Mouse (Mus musculus): Measurements from ENCODE around the gene Acads.
"Not testable (repeated sequence)": the region's sequence is repeated elsewhere in the genome, so short reads cannot be mapped to it uniquely, and the experiment has no call there.

The Acads gene

DNA sequence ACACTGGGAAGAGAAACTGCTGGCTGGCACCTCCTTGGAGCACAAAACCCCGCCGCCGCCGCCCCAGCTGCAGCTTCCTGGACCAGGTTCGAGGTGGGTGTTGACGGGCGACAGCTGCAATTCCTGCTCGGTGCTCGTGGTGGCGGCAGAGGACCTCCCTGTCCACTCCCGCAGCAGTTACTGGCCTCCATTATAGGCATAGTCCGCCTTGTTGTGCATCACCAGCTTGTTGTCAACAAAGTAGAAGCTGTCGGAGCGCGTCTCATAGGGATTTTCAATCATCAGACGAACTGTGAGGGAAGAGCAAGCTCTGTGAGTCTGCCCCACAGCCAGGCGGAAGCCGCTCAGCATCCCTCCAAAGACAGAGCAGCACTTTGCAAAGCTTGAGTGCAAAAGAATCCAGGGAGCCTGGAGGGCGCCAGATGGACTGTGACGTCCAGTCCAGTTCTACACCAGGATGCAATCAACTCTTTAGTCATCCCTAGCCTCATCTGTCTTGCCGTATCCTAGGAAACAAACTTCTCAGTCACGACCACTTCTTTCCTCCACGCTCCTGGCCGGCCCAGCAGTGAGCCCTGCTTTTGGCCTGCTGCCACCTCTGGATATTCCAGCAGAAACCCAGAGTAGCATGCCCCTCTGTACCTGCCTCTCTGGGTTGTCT is 6.2 kb upstream of the Acads start:
- DNase-seq (ENCODE audit: low read depth, low spot score), result peak; percentile 82

DNA sequence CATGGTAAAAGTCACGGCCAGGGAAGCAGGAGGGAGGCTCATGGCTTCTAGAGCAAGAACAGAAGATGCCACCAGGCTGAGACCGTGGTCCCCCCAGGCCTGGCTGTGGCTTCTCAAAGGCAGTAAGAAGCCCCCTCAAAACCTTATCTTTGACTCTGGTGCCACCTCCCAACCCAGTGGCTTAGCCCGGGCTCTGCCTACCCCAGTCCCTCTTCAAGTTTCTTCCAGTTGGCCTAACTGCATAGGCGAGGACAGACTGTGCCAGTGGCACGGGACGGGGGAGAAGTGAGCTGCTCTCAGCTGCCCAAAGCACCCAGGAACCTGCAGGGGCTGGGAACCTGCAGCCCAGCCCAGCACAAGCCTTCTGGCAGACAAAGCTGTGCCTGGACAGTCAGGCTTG is 5.5 kb upstream of the Acads start:
- DNase-seq (ENCODE audit: low read depth, low spot score), result no peak

DNA sequence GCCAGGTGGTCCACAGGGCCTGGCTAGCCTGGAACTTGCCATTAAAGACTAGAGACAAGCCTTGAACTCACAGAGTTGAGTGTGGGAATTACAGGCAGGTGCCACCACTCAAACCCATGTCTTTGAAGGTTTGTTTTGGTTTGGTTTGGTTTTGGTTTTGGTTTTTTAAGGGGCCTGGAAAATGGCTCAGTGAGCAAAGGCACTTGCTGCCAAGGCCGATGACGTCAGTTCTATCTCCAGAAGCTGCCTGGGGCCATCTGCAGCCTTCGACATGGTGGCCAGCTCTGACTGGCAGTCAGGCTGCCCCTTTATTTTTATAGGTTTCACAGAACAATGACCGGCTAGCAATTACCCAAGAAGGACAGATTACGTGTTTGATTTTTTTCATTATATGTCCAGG is 1.8 kb upstream of the Acads start:
- DNase-seq (ENCODE audit: low read depth, low spot score), result no peak

DNA sequence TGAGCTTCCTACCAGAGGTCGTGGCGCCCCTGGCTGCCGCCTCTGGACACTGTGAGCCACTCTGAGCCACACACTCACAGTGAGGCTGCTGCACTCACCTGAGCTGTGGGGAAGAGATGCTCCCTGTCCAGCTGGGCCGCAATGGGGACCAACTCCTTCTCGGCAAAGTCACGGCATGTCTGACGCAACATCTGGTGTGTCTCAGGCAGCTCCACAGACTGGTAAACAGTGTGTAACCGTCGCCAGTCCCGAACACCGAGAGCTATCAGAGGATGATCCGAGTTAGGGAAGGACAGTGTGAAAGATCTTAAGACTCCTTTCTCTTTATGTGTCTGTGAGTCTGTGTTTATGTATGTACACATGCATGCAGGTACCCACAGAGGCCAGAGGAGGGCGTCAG is 1.7 kb downstream of the Acads start:
- DNase-seq (ENCODE audit: low read depth, low spot score), result no peak

DNA sequence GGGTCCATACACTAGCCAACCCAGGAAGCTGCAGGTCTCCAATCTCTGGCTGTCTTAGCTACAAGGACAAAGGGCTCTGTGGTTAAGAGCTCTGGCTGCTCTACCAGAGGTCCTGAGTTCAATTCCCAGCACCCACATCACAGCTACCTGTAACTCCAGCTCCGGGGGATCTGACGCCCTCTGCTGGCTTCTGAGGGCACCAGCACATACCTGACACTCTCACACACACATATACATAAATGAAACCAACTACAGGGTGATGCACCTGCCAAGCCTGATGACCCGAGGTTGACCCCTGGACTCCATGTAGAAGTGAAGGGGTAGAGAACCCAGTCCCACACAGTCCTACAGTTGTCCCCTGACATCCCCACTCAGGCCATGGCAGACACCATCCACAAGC is 2.7 kb downstream of the Acads start:
- DNase-seq (ENCODE audit: low read depth, low spot score), result no peak

DNA sequence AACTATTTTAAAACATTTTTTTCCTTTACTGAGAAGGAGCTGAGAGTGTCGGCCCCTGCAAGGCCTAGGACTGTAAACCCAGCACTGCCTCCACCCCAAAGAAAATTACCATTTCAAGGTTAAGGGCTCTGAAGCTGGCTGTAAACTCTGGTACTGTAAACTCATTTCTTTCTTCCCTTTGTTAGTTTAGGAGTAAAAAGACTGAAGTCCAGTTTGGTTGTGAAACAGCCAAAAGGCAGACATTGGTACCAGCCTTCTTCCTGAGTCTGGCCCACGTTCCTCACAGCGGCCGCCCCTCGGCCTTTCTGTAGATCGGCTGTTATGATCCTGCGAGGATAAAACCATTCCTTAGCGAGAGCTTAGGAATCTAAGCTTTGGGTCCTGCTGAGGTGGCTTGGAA is 4.6 kb downstream of the Acads start:
- no peak for DNase-seq (ENCODE audit: low read depth, low spot score)

DNA sequence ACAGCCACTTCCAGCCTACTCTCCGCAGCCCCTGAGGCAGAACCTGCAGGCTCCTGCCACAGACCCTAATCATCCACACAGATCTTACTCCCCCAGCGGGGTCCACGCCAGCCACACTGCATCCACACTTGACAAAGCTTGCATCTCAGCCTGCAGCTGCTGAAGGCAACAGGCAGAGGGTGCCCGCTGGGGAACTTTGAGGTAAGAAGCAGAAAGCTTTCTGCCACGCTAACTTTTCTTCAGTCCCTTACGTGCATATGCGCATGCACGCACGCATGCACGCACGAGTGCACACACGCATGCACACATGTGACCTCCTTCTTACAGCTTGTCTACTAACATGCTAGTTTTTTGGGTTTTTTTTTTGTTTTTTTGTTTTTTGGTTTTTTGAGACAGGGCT is 5.9 kb downstream of the Acads start:
- DNase-seq (ENCODE audit: low read depth, low spot score), result no peak

DNA sequence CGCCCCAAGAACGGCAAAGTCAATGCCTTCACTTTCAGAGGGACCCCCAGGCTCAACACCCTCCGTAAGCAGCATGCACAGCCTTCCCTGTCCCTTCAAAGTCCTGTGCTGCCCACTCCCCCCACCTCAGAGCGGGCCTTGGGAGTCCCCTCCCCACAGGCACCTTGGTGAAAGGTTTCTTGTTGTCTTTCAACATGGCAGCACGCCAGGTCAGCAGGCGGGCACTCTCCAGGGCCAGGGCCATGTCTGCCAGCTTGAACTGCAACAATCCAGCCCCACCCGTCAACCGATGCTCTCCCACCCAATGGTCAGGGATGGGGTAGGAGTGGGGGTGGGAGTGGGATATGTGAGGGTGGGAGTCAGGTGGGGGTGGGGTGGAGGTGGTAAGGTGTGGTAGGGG is 8.0 kb downstream of the Acads start:
- no peak for DNase-seq (ENCODE audit: low read depth, low spot score)

DNA sequence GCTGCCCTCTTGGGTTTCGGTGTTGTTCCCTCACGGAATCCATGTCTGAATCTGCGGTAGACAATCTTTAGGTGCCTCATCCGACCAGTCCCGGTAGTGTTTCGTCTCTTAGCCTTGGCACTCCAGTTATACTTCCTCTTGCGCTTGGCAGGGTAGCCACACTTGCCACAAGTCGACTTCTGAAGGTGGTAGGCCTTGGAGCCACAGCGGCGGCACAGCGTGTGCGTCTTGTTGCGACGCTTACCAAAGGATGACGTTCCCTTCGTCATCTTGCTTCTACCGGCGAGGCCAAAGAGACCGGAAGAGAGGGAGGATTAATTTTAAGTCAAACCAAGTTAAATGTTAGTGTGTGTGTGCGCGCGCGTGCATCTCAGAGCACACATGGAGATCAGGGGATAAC is 15.9 kb downstream of the Acads start:
- not testable (repeated sequence) for DNase-seq (ENCODE audit: low read depth, low spot score)

DNA sequence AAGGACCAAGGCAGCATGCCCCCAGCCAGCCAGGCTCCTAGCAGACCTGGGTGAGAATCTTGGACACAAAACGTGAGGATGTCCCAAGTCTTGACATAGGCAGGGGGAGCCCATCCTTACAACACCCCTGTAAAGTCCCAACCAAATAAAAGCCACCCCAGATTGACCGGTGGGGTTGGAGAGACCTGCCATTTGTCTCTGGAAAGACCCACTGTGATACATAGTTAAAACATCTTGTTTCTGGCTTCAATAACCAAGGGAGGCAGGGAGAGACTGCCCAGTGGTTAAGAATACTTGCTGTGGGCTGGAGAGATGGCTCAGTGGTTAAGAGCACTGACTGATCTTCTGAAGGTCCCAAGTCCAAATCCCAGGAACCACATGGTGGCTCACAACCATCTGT is 16.9 kb downstream of the Acads start:
- no peak for DNase-seq (ENCODE audit: low read depth, low spot score)

DNA sequence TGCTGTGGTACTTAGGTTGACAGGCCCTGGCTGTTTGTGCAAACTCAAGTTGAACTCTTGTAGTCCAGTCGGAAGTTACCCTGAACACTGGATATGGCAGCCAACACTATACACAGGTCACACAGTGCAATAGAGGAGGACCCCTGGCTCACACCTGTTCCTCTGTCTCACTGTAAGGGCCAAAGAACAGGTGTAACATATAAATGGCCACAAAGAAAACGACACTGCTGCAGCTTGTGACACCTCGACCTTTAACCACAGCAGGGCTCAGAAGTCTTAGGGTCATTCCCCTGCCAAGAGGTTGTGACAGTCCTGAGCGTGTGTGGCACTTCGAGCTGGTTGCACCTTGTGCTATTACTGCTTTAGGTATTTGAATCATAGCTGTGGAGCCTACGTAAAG is 18.7 kb downstream of the Acads start:
- no peak for DNase-seq (ENCODE audit: low read depth, low spot score)

DNA sequence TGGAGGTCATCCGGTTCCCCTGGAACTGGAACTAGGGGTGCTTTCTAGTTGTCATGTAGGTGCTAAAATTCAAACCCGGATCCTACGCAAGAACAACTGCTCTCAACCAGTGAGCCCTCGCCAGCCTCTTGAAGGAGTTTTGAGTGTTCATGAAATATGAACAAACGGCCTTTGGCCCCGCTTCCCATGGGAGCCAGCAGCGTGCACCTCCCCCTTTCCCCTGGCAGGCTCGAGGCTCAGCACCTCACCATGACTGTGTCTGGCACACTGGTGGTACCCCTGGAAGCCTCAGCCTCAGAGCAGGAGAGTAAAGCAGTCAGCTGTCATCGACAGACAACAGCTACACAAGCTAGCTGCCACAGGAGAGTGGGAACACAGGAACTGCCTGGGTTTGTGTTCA is 19.2 kb downstream of the Acads start:
- DNase-seq (ENCODE audit: low read depth, low spot score), result no peak

DNA sequence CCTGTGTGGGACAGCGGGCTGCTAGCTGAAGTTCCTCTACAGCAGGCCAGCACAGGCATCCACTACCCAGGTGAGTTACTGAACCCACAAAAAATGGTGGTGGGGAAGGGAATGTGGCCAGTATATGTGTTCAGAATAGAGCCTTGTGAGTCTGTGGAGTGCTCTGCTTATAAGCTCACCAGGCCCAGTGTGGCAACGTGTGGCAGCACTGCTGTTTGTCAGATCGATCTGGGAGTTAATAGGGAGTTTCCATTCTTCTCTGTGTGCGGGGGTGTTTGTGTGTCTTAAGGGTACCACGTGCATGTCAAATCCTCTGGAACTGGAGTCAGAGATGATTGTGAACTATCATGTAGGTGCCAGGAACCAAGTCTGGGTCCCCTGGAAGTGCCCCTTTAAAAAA is 19.6 kb downstream of the Acads start:
- DNase-seq (ENCODE audit: low read depth, low spot score), result no peak

DNA sequence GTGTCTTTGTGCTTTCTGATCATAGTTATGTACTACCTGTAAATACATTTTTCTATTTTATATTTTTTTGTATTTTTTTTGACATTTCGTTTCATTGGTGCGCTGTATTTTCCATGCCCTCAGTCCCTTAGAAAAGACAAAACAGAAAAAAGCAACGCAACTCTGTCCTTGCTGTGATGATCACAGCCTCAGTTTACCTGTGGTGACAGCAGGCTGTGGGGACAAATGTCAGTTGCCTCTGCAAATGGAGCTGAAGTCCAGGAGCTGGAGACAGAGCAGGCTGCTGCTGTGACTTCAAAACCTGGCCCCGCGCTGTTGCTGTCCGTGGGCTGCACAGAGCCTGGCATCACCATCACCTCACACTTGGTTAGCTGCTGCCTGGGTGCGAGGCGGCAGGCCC is 21.0 kb downstream of the Acads start, which contains the start of gene Gm10401:
Gene Gm10401, minus strand, starts transcription at position 101 of the 400 bp plus-strand sequence.
- DNase-seq (ENCODE audit: low read depth, low spot score), result no peak

DNA sequence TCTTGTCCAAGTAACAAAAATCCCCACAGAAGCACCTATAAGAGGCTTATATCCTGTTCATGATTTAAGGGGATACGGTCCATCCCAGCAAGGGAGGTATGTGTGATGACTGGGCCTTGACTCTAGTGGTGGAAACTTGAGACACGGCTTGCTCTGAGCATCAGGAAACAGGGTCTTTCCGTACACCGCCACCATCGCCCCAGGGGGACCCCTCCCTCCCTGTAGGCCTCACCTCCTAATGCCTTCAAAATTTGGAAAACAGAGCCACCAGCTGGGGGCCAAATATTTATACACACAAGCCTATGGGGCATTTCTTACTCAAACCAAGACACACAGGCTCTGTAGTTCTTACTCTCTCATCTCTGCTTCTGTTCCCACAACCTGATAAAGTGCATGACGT is 27.4 kb downstream of the Acads start:
- no peak for DNase-seq (ENCODE audit: low read depth, low spot score)

DNA sequence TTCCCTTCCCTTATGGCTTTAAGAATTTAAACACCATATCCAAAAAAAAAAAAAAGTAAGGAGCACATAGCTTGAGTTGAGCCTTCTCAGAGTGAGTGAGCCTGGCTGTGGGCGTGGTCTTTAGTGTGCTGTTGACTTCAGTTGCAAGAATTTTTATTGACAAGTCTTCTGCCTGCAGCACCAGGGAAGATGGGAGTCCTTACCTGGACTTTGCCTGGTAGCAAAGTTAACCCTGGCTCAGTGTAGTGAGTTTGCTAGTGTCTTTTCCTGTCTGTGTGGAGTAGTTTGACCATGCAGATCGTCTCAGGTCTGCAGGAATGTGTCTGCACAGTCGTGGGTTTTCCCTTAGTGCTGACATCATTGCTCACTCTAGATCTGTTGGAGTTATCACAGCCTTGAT is 28.1 kb downstream of the Acads start:
- no peak for DNase-seq (ENCODE audit: low read depth, low spot score)

DNA sequence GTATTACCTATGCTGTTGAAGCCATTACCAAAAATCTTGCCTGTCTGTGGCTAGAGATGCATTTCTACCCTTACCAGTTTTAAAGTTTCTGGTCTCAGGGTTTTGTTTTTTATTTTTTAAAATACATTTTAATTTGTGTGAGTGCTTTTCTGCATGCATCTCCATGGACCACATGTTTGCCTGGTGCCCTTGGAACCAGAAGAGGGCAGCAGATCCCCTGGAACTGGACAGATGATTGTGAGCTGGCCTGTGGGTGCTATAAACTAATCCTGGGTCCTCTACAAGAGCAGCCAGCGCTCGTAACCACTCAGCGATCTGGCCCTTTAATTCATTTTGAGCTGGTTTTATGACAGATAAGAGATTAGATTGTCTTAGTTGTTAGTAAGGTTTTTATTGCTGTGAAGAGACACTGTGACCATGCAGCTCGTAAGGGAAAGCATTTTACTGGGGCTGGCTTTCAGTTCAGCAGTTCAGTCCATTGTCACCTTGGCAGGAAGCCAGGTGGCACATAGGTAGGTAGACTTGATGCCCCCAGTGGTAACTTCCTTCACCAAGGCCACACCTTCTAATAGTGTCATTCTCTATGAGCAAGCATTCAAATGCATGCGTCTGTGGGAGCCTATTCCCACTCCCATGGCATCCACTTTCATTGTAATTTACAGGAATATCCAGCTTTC is 29.4 kb downstream of the Acads start:
- no peak for DNase-seq (ENCODE audit: low read depth, low spot score)

DNA sequence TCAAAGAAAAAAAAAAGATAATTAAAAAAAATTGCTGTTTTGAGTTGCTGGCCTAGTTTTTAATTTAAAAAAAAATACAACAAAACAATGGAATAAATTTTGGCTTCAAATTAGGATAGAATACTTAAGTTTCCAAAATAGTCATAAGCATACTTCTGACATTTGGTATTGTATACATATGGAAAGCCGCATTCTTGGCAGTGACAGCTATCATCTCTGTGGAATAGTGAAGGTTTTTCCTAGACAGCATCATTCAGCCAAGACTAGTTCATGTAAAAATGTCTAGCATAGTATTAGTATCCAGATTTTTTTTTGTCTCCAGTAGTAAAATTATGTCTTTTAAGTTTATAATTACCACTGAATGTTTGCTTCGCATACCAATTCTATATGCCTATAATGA is 33.5 kb downstream of the Acads start:
- no peak for DNase-seq (ENCODE audit: low read depth, low spot score)

DNA sequence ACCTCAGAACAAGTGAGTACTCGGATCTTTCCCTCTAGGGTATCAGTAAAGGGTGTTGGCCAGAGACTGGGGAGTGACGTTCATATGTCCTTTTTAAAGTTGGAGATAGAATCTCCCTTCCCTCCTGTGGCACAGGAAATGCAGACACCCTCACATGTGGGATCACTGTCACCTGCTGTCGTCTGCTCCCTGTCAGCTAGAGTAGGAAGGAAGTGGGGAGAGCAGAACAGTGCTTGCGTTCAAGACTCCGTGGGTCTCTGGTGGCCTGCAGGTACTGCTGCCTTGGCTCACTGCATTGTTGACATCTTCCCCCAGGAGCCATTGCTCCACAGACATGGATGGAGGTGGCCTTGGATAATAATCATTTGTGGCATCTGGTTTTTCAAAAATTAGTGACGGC is 35.7 kb downstream of the Acads start:
- DNase-seq (ENCODE audit: low read depth, low spot score), result no peak

DNA sequence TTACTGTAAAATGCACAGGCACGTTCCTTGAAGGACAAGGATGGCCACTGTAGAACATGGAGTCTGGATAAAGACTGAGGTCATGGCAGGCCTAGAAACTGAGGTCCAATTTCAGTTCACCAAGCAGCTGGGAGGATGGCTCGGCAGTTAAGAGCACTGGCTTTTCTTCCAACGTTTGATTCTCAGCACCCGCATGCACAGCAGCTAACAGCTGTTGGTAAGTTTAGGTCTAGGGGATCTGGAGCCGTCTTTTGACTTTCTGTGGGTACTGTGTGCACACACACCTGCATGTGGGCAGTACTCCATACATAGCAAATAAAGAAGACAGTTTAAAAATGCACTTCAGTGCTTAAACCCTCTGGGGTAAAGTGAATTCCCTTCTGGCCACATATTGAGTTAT is 37.5 kb downstream of the Acads start:
- no peak for DNase-seq (ENCODE audit: low read depth, low spot score)

DNA sequence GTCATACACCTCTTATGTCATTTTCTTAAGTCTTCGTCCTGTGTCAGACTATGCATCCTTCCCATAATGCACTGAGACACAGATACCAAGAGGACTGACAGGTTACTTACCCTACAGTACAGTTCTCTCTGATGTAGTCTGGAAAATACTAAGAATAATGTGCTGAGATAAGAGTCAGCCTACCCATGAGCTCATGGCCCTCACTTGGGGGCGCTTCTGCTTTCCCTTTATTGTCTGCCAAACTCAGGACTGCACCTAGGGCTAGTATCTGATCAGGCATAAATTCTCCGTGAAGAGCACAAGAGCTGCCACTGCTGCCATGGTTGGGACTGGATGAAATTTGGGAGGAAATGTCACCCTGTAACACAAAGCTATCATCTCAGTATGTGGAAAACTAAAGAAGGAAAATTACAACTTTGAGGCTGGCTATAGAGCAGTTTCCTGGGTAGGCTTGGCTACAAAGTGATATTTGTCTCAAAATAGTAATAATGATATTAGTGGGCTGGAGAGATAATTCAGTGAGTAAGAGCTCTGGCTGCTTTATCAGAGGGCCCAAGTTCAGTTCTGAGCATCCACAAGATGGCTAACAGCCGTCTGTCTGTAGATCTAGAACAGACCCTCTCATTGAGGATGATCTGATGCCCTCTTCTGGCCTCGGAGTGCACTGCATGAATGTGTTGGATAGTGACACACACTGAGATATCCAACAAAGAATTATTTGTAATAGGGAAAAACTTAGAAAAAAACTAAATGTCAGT is 42.8 kb downstream of the Acads start:
- no peak for DNase-seq (ENCODE audit: low read depth, low spot score)

DNA sequence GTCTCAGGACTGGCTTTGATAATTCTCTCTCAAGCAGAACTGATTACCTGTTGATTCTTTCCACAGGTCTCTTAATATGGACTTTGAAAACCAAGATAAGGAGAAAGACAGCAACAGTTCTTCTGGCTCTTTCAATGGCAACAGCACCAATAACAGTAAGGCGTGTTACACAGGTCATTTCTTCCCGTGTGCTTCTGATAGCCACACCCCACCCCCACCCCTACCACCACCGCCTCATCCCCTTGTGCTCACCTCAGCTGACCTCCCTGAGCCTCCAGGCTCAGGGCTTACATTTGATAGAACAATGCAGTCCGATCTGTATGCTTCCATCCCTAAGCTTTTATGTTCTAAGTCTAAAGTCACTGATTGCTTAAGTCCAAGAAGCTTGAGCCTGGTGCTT is 44.4 kb downstream of the Acads start:
- DNase-seq (ENCODE audit: low read depth, low spot score), result no peak

DNA sequence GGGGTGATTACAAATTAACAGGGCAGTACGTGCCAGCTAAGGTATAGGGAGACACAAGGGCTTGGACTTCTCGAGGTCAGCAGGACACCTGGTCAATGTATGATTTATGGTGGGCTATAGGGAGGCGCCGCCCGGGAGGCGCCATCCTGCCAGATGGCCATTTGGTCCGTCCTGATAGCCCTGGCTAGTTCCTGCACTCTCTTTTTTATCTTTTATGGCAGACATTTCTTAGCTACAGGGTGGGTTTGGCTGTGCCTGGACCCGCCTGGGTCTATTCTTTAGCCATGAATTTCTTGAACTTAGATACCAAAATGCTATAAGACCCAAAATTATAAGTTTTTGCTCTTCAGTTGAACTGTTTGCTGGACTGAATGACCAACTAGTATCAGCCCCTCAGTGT is 45.8 kb downstream of the Acads start:
- not testable (repeated sequence) for DNase-seq (ENCODE audit: low read depth, low spot score)
